Mouse (Mus musculus): Measurements from ENCODE around the gene Jmjd8. TPM values are rescaled to one million over a fixed set of nuclear protein-coding genes. Genes with fewer than 3 reads are reported as not detected.

The Jmjd8 gene
- polyA plus RNA-seq, 1 experiment, result 29.2 TPM

DNA sequence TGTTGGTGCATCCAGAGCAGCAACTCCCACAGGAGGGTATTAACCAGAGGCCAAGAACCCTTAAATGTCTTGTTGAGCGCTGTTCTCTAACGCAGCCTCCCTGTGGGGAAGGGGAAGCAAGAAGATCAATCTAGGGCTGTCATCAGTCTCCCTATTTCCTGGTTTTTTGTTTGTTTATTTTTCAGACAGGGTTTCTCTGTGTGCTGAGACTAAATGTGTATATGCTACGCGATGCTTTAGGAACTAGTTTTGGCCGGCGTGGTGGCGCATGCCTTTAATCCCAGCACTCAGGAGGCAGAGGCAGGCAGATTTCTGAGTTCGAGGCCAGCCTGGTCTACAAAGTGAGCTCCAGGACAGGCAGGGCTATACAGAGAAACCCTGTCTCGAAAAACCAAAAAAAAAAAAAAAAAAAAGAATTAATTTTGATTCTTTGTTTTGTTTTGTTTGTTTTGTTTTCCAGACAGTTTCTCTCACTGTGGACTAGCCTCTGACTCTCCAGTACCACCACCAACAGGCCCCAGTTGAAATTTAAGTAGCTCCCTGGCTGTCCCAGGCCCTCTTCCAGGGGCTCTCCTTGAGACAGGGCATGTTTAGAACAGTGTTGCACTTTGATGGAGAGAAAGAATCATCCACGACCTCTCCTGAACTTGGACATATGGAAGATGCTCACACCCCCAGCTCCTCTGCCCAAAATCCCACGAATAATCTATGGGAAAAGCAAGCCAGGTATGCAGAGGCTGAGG lies 44.9 kb downstream of the Jmjd8 start:
- peak overlapping the region; percentile 87; the same call in 1 of the 2 replicates for H3K4me3 ChIP-seq (ENCODE audit: insufficient read depth, low read depth, low read length)
- peaks cover 12% of the 10 kb centered on the region; the same call in 1 of the 2 replicates for H3K4me1 ChIP-seq (ENCODE audit: control insufficient read depth, insufficient read depth, insufficient read length, low read length)
- no peak overlapping the region for H3K27ac ChIP-seq (replicated peaks; ENCODE audit: low read depth, low read length)

GRCm38 (mm10) chr17:25874148-25874720 lies 45.6 kb downstream of the Jmjd8 start:
- Histone ChIP-seq H3K4me1 (ENCODE audit: control insufficient read depth, insufficient read depth, insufficient read length, low read length) (peaks cover 9% of the 10 kb centered on the region; the same call in 1 of the 2 replicates), H3K4me3 (ENCODE audit: insufficient read depth, low read depth, low read length) (peak overlapping the region; percentile 87), H3K27ac (replicated peaks; ENCODE audit: low read depth, low read length) (peak overlapping the region; percentile 32; the same call in 1 of the 2 replicates)

- Histone ChIP-seq H3K4me1 (ENCODE audit: control insufficient read depth, insufficient read depth, insufficient read length, low read length) (peaks cover 9% of the 10 kb centered on the region; the same call in 1 of the 2 replicates), H3K27ac (replicated peaks; ENCODE audit: low read depth, low read length) (peak within 1 kb of the TSS; percentile 44), H3K4me3 (ENCODE audit: insufficient read depth, low read depth, low read length) (peak within 1 kb of the TSS; percentile 87)
These were observed 46.1 kb downstream of the Jmjd8 start, which contains the start of gene Mettl26 for GRCm38 (mm10) chr17:25874721-25875170. TSS of gene Mettl26 (plus strand) at chr17:25875074.

GRCm38 (mm10) chr17:25875171-25876136 lies 46.8 kb downstream of the Jmjd8 start:
- Histone ChIP-seq H3K4me3 (ENCODE audit: insufficient read depth, low read depth, low read length) (peak overlapping the region; percentile 87), H3K27ac (replicated peaks; ENCODE audit: low read depth, low read length) (peak overlapping the region; percentile 44), H3K4me1 (ENCODE audit: control insufficient read depth, insufficient read depth, insufficient read length, low read length) (peaks cover 9% of the 10 kb centered on the region; the same call in 1 of the 2 replicates)

- Histone ChIP-seq H3K4me3 (ENCODE audit: insufficient read depth, low read depth, low read length) (peak overlapping the region; percentile 87), H3K27ac (replicated peaks; ENCODE audit: low read depth, low read length) (no peak overlapping the region), H3K4me1 (ENCODE audit: control insufficient read depth, insufficient read depth, insufficient read length, low read length) (peaks cover 9% of the 10 kb centered on the region; the same call in 1 of the 2 replicates)
These were observed 47.8 kb downstream of the Jmjd8 start for GRCm38 (mm10) chr17:25876347-25876915.

GRCm38 (mm10) chr17:25877025-25877424 lies 48.4 kb downstream of the Jmjd8 start:
- Histone ChIP-seq H3K4me1 (ENCODE audit: control insufficient read depth, insufficient read depth, insufficient read length, low read length) (peaks cover 11% of the 10 kb centered on the region; the same call in 1 of the 2 replicates), H3K4me3 (ENCODE audit: insufficient read depth, low read depth, low read length) (no peak overlapping the region), H3K27ac (replicated peaks; ENCODE audit: low read depth, low read length) (no peak overlapping the region)

GRCm38 (mm10) chr17:25877741-25878610 lies 49.3 kb downstream of the Jmjd8 start:
- Histone ChIP-seq H3K4me1 (ENCODE audit: control insufficient read depth, insufficient read depth, insufficient read length, low read length) (peaks cover 11% of the 10 kb centered on the region; the same call in 1 of the 2 replicates), H3K27ac (replicated peaks; ENCODE audit: low read depth, low read length) (no peak overlapping the region), H3K4me3 (ENCODE audit: insufficient read depth, low read depth, low read length) (no peak overlapping the region)

DNA sequence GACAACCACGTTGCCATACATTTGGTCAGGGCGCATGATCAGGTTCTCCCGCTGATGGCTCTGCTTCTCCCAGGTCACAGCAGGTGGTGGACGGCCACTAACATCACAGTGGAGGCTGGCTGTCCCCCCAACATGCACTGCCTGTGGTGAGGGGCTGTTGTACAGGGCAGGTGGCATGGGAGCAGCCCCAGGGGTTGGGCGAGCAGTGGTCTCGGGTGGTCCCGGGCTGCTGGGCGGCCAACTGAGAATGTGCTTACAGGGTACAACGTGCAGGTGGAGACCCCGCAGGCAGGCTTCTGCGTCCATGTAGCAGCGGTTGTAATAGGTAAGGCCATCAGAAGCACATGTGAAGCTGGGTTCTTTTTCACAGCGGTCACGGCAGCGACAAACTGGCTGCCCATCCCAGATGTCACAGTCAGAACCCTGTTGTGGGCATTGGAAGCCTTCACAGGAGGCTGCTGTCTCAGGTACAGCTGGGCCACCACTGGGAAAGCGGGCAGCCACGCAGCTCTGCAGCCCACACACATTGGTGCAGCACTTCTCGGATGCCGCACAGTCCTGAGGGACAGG lies 50.0 kb downstream of the Jmjd8 start:
- Histone ChIP-seq H3K27ac (replicated peaks; ENCODE audit: low read depth, low read length) (no peak overlapping the region), H3K4me3 (ENCODE audit: insufficient read depth, low read depth, low read length) (no peak overlapping the region), H3K4me1 (ENCODE audit: control insufficient read depth, insufficient read depth, insufficient read length, low read length) (peaks cover 11% of the 10 kb centered on the region; the same call in 1 of the 2 replicates)

DNA sequence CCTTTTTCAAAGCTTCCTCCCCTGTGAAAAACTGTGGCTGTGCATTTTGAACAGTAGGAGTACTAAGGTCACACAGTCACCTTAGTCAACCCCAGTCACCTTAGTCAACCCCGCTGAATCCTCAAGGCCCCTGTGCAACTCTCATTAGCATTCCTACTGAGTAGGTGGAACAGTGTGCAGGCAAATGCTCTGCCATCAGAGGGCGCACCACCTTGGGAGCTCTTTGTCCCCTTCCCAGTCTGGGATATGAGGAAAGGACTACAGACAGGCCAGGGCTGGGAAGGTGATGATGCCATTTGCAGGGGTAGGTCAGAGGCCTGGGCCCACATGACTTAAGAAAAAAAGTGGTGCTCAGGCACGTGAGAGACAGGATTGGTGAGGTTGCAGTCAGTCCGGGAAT lies 50.6 kb downstream of the Jmjd8 start:
- no peak overlapping the region for H3K27ac ChIP-seq (replicated peaks; ENCODE audit: low read depth, low read length)
- H3K4me3 ChIP-seq (ENCODE audit: insufficient read depth, low read depth, low read length), result no peak overlapping the region
- H3K4me1 ChIP-seq (ENCODE audit: control insufficient read depth, insufficient read depth, insufficient read length, low read length), result peaks cover 8% of the 10 kb centered on the region; the same call in 1 of the 2 replicates

GRCm38 (mm10) chr17:25879750-25880149 lies 51.1 kb downstream of the Jmjd8 start:
- no peak overlapping the region for H3K27ac ChIP-seq (replicated peaks; ENCODE audit: low read depth, low read length)
- H3K4me1 ChIP-seq (ENCODE audit: control insufficient read depth, insufficient read depth, insufficient read length, low read length), result peaks cover 8% of the 10 kb centered on the region; the same call in 1 of the 2 replicates
- H3K4me3 ChIP-seq (ENCODE audit: insufficient read depth, low read depth, low read length), result no peak overlapping the region

- peaks cover 8% of the 10 kb centered on the region; the same call in 1 of the 2 replicates for H3K4me1 ChIP-seq (ENCODE audit: control insufficient read depth, insufficient read depth, insufficient read length, low read length)
- H3K27ac ChIP-seq (replicated peaks; ENCODE audit: low read depth, low read length), result no peak within 1 kb of the TSS
- H3K4me3 ChIP-seq (ENCODE audit: insufficient read depth, low read depth, low read length), result no peak within 1 kb of the TSS
These were observed 51.7 kb downstream of the Jmjd8 start, which contains the start of gene Wfikkn1 for GRCm38 (mm10) chr17:25880196-25880910. TSS of gene Wfikkn1 (minus strand) at chr17:25880858.

- Histone ChIP-seq H3K4me3 (ENCODE audit: insufficient read depth, low read depth, low read length) (no peak overlapping the region), H3K4me1 (ENCODE audit: control insufficient read depth, insufficient read depth, insufficient read length, low read length) (peaks cover 5% of the 10 kb centered on the region; the same call in 1 of the 2 replicates), H3K27ac (replicated peaks; ENCODE audit: low read depth, low read length) (no peak overlapping the region)
These were observed 52.4 kb downstream of the Jmjd8 start for GRCm38 (mm10) chr17:25880913-25881641.

Measured in brown adipose tissue, adult 24 weeks (tissue).